Mouse (Mus musculus): Measurements from ENCODE around the gene Rhod.
A peak's percentile ranks its signal among the peaks of the same experiment; 100 is the strongest.
"Not testable (repeated sequence)": the region's sequence is repeated elsewhere in the genome, so short reads cannot be mapped to it uniquely, and the experiment has no call there.

Rhod gene

DNA sequence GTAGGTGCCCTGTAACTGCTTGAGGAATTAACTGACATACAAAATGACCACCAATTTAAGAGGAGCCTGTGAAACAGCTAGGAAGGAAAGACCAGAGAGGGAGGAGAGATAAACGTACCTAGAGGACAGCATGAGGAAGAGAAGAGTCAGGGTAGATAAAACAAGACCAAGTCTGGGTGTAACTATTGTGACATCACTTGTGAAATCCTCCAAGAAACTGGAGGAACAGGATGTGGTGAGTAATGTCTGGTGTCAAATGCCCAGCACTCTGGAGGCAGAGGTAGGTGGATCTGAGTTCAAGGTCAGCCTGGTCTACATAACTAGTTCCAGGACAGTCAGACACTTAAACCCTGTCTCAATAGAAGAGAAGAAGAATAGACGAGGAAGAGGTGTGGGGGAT, 30.2 kb downstream of the Rhod start:
- no peak for DNase-seq (ENCODE audit: low read depth)

DNA sequence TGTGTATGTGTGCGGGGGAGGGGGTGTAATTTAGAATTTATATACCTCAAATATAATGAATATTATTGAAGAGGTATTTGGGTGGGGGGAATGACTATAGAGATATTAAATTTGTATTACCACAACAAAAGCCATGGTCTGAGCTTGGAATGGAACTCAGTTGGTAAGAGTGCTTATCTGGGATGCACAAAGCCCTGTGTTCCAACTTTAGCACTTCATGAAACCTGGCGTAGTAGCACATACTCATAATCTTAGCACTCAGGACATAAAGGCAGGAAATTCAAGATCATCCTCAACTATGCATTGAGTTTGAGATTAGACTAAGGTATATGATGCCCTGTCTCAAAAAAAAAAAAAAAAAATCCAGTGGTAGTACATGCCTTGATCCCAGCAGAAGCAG, 34.4 kb downstream of the Rhod start:
- DNase-seq (ENCODE audit: low read depth): no peak

DNA sequence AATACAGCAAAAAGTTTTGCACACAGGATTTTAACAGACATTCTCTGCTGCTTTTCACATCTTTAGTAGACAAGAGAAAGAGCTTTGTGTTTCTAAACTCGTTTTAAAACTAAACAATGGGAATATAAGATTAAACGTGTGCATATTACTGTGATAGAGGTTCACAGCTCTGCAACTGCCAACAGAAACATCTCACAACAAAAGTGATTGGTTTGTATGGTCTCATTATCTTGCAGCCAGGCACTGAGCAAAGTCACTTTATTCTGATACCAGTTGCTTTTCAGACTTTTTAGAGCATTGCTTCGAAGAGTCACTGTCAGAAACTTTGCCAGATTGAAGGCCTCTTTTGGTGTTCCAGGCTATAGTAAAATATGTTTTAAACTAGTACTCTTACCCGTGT, 40.3 kb downstream of the Rhod start:
- no peak for DNase-seq (ENCODE audit: low read depth)

DNA sequence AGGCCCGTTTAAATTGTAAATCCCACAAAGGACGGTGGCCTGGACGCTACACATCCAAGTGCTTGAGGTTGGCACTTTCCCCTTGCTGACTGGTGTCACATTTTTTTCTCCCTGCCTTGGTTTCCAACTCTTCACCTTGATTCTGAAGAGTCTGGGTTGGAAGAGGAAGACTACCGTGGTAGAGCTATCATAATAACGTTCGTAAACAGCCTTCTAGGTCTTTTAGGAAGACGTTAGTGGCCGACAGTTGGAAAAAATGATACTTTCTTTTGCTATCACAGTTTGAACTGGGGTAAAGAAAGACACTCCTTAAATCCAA, 40.6 kb downstream of the Rhod start:
- DNase-seq (ENCODE audit: low read depth): no peak

DNA sequence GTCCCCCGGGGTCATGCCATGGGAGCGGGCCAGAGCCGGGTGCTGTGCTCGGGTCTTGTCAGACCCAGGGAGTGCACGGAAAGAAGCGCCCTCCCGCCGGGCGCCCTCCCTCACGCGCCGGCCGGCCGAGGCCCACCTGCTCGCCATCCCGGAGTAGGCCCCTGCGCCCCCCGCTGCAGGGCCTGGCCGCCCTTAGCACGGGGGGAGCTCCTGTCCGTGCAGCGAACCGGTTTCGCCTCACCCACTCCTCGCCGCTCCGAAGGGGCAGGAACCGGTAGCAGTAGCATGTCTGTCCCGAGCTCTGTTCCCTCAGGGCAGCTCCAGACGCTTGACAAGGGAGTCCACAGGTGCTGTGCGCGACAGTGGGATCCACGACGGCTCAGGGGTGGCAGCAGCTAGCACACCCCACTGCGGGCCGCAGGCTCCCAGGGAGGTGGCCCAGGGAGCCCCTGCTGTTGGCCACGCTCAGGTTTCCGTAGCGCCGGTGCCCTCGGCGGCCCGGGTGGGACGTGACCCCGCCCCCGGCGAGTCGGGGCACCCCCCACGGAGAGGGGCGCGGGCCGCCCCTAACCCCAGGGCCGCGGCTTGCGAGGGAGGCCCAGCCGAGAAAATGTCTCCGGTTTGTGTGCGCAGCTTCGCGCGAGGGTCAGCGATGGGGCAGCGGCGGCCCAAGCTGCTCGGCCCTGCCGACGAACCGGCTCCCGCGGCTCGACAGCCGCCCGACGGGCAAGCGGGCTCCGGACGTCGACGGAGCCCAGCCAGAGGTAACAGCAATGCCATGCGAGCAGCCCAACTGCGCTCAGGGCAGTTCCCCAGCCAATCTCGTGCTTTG, 41.2 kb downstream of the Rhod start, which contains the start of gene Kdm2a:
Gene Kdm2a, minus strand, starts transcription at position 488 of the 832 bp plus-strand sequence.
- DNase-seq (ENCODE audit: low read depth): no peak

DNA sequence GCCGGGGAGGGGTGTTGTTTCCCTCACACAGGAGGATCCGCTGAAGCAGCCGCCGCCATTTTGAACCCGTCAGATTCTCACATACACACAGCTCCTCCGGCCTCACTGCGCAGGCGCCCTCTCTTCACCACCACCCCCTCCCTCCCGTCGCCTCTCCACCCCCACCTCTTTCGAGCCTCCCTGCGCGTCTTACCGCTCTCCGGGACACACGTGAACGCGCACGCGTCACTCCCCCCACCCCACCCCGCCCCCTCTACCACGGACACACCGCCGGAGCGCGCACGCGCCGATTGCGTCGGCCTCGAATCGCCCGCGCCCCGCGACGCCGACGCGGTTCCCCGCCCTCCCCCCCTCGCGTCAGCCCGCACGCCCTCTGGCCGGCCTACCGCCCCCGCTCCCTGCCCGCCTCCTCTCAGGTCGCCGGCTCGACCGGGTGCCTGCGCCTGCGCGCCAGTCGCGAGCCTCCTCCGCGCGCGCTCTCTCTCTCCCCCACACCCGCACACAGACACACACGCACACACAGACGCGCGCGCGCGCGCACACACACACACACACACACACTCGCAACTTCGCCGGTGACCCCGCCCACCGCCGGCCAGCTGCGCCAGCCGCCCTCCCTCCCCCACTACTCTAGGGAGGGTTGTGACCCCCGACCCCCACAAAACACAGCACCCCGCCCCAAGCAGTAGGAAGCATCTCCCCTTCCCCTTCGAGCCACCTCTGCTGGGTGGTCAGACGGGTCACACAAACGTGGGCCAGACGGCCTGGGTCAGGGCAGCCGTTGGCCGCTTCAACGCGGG, 42.0 kb downstream of the Rhod start:
- peak; percentile 100 for DNase-seq (ENCODE audit: low read depth)

DNA sequence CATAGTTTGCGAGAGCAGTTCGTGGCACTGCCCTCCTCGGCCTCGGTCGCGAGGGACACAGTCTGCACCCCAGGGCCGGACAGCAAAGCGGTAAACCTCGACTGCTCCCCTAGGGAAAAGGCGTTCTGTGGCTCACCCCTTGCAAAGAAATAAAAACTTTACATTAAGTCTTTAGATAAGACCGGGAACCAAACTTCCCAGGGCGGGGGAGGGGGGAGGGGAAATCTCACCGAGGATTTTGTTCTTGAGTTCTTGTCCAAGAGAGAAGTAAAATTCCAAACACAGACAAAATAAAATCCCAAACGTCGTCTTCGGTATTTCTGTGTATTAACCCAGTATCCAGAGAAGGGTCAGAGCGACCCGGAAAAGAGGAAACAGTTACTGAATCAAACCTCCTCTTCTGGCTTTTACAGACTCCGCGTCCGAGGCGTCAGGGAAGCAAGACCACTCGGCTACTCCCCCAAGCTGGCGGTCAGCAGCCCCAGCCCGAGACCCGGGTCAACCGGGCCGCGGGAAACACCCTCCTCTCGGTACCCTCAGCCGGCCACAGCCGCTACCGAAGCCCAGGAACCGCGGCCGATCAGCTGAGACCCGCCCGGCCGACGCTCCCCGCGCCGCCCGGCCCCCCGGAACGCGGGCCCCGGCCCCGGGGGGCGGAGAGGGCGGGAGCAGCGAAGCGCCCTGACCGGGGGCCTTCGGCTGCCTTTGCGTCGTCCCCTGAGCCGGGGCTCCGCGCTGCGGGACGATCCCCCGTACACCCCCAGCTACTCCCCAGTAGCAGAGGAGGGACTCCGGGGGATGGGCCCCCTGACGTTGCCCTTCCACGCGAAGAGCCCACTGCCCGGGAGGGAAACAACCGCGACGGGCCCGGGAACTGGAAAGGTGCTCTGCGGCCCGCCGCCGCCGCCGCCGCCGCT, 42.9 kb downstream of the Rhod start:
- peak; percentile 49 for DNase-seq (ENCODE audit: low read depth)

DNA sequence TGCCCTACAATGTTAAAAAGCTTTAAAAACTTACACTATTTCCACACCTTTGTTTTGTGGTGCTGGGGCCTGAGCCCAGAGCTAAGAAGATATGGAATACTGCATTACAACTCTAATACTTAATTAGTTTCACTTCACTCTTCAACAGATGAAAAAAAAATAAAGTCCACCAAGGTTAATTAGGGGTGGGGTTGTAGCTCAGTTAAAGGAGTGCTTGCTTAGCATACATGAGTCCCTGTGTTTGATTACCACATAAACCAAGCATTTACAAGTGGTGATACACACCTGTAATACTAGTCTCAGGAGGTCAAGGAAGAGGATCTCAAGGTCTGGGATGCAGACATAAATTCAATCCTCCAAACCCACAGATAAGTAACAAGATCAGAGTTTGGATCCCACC, 52.0 kb downstream of the Rhod start:
- DNase-seq (ENCODE audit: low read depth): no peak

DNA sequence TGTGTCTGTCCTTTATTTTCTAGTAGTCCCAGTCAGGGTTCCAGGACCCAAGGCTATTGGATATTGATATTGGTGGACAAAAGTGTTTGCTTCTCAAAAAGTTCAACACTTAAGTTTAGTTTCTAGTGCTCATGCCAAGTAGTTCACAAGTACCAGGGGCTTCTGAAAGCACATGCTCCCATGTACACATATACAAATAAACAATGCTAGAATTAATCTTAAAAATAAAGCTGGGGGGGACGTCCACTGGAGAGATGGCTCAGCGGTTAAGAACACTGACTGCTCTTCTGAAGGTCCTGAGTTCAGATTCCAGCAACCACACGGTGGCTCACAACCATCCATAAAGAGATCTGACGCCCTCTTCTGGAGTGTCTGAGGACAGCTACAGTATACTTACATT, 54.2 kb downstream of the Rhod start:
- no peak for DNase-seq (ENCODE audit: low read depth)

DNA sequence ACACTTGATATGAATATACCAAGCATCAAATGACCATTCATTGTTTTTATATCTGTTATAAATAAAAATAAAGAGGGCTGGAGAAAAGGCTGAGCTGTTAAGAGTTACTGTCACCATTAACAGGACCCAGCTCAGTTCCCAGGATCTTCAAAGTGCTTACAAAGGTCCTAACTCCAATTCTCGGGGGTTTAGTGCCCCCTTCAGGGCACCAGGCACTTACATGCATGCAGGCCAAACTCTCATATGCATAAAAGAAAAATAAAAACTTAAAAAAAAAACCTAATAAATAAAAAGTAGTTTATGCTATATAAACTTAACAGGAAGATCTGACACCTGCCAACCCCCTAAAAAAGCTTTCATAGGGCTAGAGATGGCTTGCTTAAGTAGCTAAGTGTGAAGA, 54.9 kb downstream of the Rhod start:
- peak; percentile 24 for DNase-seq (ENCODE audit: low read depth)

DNA sequence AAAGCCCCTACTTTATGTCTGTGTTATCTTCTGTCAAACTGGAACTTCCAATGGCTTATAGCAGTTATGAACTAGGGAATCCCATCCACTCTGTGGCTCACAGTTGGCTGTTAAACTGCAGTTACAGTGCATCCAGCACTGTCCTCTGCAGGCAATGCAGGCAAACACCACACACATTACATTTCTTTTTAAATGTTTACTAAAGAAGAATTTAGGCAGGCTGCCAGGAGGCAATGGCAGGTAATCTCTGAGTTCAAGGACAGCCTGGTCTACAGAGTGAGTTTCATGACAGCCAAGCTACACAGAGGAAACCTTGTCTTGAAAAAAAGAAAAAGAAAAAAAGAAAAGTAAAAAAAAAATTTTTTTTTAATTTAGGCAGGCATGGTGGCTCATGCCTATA, 55.9 kb downstream of the Rhod start:
- DNase-seq (ENCODE audit: low read depth): peak; percentile 24

DNA sequence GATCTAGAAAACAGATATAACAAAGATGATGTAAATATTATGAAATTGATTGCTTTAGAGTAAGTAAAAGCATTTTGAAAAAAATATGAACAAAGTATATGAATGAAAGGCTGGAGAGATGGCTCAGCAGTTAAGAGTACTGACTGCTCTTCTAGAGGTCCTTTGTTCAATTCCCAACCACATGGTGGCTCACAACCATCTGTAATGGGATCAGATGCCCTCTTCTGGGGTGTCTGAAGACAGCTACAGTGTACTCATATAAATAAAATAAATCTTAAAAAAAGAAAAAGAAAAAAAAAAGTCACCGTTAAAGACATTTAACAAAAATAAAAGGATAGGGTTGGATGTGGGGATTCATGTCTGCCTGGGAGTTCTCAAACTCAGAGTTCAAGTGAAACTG, 56.9 kb downstream of the Rhod start:
- DNase-seq (ENCODE audit: low read depth): not testable (repeated sequence)
